Mouse (Mus musculus) mouse trophoblast stem cell (cell line): ENCODE data around the gene Noxa1.

Experiments
- in situ Hi-C, 2 experiments: fragments of 300-500 bp; cut with MseI, MboI; formaldehyde crosslinking; loops; 2 replicates in 1 of 2; 3 replicates in 1 of 2; pipeline ENCODE4 v1.15.1; 2025

Noxa1 gene

GRCm38 (mm10) chr2:25095109-25095850 lies at the start of gene Noxa1:
TSS of gene Noxa1 (minus strand) at chr2:25095149.
- in situ Hi-C loops, result no loop called here

- in situ Hi-C loops, result no loop called here
Measured at GRCm38 (mm10) chr2:25141921-25142320, 47.0 kb upstream of the Noxa1 start.

- in situ Hi-C loops, result no loop called here
Measured at GRCm38 (mm10) chr2:25141185-25141584, 46.2 kb upstream of the Noxa1 start.

- in situ Hi-C loops, result no loop called here
Measured at GRCm38 (mm10) chr2:25137832-25138231, 42.9 kb upstream of the Noxa1 start.

GRCm38 (mm10) chr2:25131601-25132000 lies 36.7 kb upstream of the Noxa1 start:
- in situ Hi-C loops, result no loop called here

GRCm38 (mm10) chr2:25128072-25128471 lies 33.1 kb upstream of the Noxa1 start:
- in situ Hi-C loops, result no loop called here

GRCm38 (mm10) chr2:25127206-25127605 lies 32.3 kb upstream of the Noxa1 start:
- in situ Hi-C loops, result no loop called here

GRCm38 (mm10) chr2:25126011-25127010 lies 31.4 kb upstream of the Noxa1 start:
- in situ Hi-C loops, result no loop called here

- in situ Hi-C loops, result no loop called here
Measured at GRCm38 (mm10) chr2:25125146-25125545, 30.2 kb upstream of the Noxa1 start.

- in situ Hi-C loops, result no loop called here
Measured at GRCm38 (mm10) chr2:25124411-25124810, 29.5 kb upstream of the Noxa1 start.

GRCm38 (mm10) chr2:25123527-25123926 lies 28.6 kb upstream of the Noxa1 start:
- in situ Hi-C loops, result no loop called here

- in situ Hi-C loops, result no loop called here
Measured at GRCm38 (mm10) chr2:25122666-25123065, 27.7 kb upstream of the Noxa1 start.

- in situ Hi-C loops, result no loop called here
Measured at GRCm38 (mm10) chr2:25120963-25121362, 26.0 kb upstream of the Noxa1 start.

GRCm38 (mm10) chr2:25115442-25115841 lies 20.5 kb upstream of the Noxa1 start:
- in situ Hi-C loops, result no loop called here

- in situ Hi-C loops, result no loop called here
Measured at GRCm38 (mm10) chr2:25114308-25114707, 19.4 kb upstream of the Noxa1 start.

- in situ Hi-C loops, result no loop called here
Measured at GRCm38 (mm10) chr2:25111184-25111791, 16.3 kb upstream of the Noxa1 start.

GRCm38 (mm10) chr2:25110505-25111183 lies 15.7 kb upstream of the Noxa1 start:
- in situ Hi-C loops, result no loop called here

- in situ Hi-C loops, result no loop called here
Measured at GRCm38 (mm10) chr2:25109487-25109886, 14.5 kb upstream of the Noxa1 start.

GRCm38 (mm10) chr2:25106045-25106444 lies 11.1 kb upstream of the Noxa1 start:
- in situ Hi-C loops, result no loop called here

GRCm38 (mm10) chr2:25104122-25104521 lies 9.2 kb upstream of the Noxa1 start:
- in situ Hi-C loops, result no loop called here

- in situ Hi-C loops, result no loop called here
Measured at GRCm38 (mm10) chr2:25099703-25100102, 4.8 kb upstream of the Noxa1 start.

- in situ Hi-C loops, result no loop called here
Measured at GRCm38 (mm10) chr2:25098956-25099355, 4.0 kb upstream of the Noxa1 start.
